Mouse (Mus musculus) midbrain, embryonic 14.5 days (tissue): ENCODE measurements around the gene 6430548M08Rik. TPM values are rescaled to one million over a fixed set of nuclear protein-coding genes. Genes with fewer than 3 reads are reported as not detected.

Experiments used
- ATAC-seq: fragments of 200-750 bp; cut with Nextera tagmentation; 2 replicates; pipeline ENCODE4 v1.8.0; 2017; ENCODE audit warnings: moderate number of reproducible peaks, moderate library complexity; ENCODE audit not compliant: low FRiP score, low TSS enrichment
- DNase-seq: peaks from one replicate; pipeline ENCODE4 v3.0.0-alpha.2; 2015
- H3K27ac ChIP-seq: fragments of 300-500 bp; sonication (generic); replicated peaks from 2 replicates; pipeline ENCODE4 v1.5.1; 2014; ENCODE audit warnings: mild to moderate bottlenecking, low read depth, low read length, moderate library complexity
- H3K27me3 ChIP-seq: fragments of 300-500 bp; sonication (generic); 2 replicates; pipeline ENCODE4 v1.6.1; 2014; ENCODE audit warnings: low read length, control low read depth, mixed read lengths; ENCODE audit not compliant: control insufficient read depth, insufficient read depth
- H3K36me3 ChIP-seq: fragments of 300-500 bp; sonication (generic); 2 replicates; pipeline ENCODE4 v1.6.1; 2014; ENCODE audit warnings: low read length, control low read depth; ENCODE audit not compliant: control insufficient read depth, insufficient read depth
- H3K4me1 ChIP-seq: fragments of 300-500 bp; sonication (generic); 2 replicates; pipeline ENCODE4 v1.6.1; 2014; ENCODE audit warnings: mild to moderate bottlenecking, antibody characterized with exemption, low read length, control low read depth; ENCODE audit not compliant: control insufficient read depth, insufficient read depth
- H3K4me2 ChIP-seq: fragments of 300-500 bp; sonication (generic); 2 replicates; pipeline ENCODE4 v1.6.1; 2014; ENCODE audit warnings: mild to moderate bottlenecking, low read length, moderate library complexity
- H3K4me3 ChIP-seq: fragments of 300-500 bp; sonication (generic); replicated peaks from 2 replicates; pipeline ENCODE4 v1.5.1; 2014; ENCODE audit warnings: low read depth, low read length
- H3K9ac ChIP-seq: fragments of 300-500 bp; sonication (generic); replicated peaks from 2 replicates; pipeline ENCODE4 v1.6.1; 2014; ENCODE audit warnings: mild to moderate bottlenecking, low read length, moderate library complexity
- H3K9me3 ChIP-seq: fragments of 300-500 bp; sonication (generic); 2 replicates; pipeline ENCODE4 v1.6.1; 2016; ENCODE audit warnings: low read length, control low read depth, mixed read lengths; ENCODE audit not compliant: control insufficient read depth
- WGBS: fragments of 180-500 bp; shearing (Covaris S2); extraction: QIAGEN DNeasy Blood & Tissue Kit; methylation state at CpG from one replicate; pipeline ENCODE4 v1.1.7; 2014; 5-methylcytosine and 5-hydroxymethylcytosine counted together
- polyA plus RNA-seq: library from polyadenylated mRNA; unstranded; fragments of >200 nt; fragmentation: Nextera tagmentation; extraction: Ambion mirVana; gene quantifications from 2 replicates; pipeline ENCODE4 v1.2.1, GENCODE M21; 2014

Gene 6430548M08Rik
- polyA plus RNA-seq, 1 experiment from 2014 or later, result 35.5 TPM

GRCm38 (mm10) chr8:120078080-120078479, 35.9 kb upstream of the 6430548M08Rik start:
- Histone ChIP-seq H3K4me3 (no peak overlapping the region), H3K27me3 (no peaks in the 10 kb centered on the region), H3K9me3 (no peaks in the 10 kb centered on the region), H3K4me2 (no peak overlapping the region), H3K36me3 (peaks cover 29% of the 10 kb centered on the region), H3K4me1 (no peaks in the 10 kb centered on the region), H3K27ac (no peak overlapping the region), H3K9ac (no peak overlapping the region)
- DNase-seq (peak; percentile 91), ATAC-seq (peak; percentile 27; the same call in 1 of the 2 replicates)
- WGBS, result 14% methylated on average over 10 of the region's 10 CpGs

DNA sequence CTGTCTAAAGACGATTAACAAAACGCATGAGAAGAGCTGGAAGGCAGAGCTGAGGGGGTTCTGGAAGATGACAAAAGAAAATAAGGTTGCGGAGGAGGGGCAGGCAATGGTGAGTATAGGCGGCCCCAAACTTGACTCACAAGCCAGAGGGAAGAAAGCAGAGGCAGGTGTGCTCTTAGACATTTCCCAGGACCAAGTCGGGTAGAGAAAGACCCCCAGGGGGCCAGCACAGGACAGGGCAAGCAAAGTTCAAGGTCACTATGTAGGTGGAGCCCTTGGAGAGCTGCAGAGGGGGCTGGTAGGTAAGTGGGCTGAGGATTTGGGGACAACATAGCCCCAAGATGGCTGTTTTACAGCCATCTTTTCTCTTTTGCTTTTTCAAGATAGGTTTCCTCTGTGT, 34.6 kb upstream of the 6430548M08Rik start:
- ATAC-seq (no peak), DNase-seq (no peak)
- H3K4me3 ChIP-seq, result no peak overlapping the region
- WGBS, result 58% methylated on average over 5 of the region's 5 CpGs
- no peak overlapping the region for H3K4me2 ChIP-seq
- no peaks in the 10 kb centered on the region for H3K27me3 ChIP-seq
- no peak overlapping the region for H3K27ac ChIP-seq
- peaks cover 37% of the 10 kb centered on the region for H3K36me3 ChIP-seq
- H3K9me3 ChIP-seq, result no peaks in the 10 kb centered on the region
- H3K9ac ChIP-seq, result no peak overlapping the region
- H3K4me1 ChIP-seq, result no peaks in the 10 kb centered on the region

- Histone ChIP-seq H3K4me1 (no peaks in the 10 kb centered on the region), H3K9me3 (no peaks in the 10 kb centered on the region), H3K36me3 (peaks cover 74% of the 10 kb centered on the region), H3K4me3 (no peak overlapping the region), H3K27me3 (no peaks in the 10 kb centered on the region), H3K9ac (no peak overlapping the region), H3K27ac (no peak overlapping the region), H3K4me2 (no peak overlapping the region)
- DNase-seq (no peak), ATAC-seq (no peak)
- WGBS, result 94% methylated on average over 8 of the region's 8 CpGs
Observed at GRCm38 (mm10) chr8:120083261-120083660, 30.7 kb upstream of the 6430548M08Rik start.

- no peak for ATAC-seq
- no peak for DNase-seq
- no peaks in the 10 kb centered on the region for H3K9me3 ChIP-seq
- no peak overlapping the region for H3K9ac ChIP-seq
- H3K27me3 ChIP-seq, result no peaks in the 10 kb centered on the region
- no peak overlapping the region for H3K4me2 ChIP-seq
- H3K4me1 ChIP-seq, result no peaks in the 10 kb centered on the region
- 92% methylated on average over 8 of the region's 8 CpGs for WGBS
- no peak overlapping the region for H3K4me3 ChIP-seq
- H3K27ac ChIP-seq, result no peak overlapping the region
- H3K36me3 ChIP-seq, result peaks cover 80% of the 10 kb centered on the region
Observed at GRCm38 (mm10) chr8:120084783-120085182, 29.2 kb upstream of the 6430548M08Rik start.

DNA sequence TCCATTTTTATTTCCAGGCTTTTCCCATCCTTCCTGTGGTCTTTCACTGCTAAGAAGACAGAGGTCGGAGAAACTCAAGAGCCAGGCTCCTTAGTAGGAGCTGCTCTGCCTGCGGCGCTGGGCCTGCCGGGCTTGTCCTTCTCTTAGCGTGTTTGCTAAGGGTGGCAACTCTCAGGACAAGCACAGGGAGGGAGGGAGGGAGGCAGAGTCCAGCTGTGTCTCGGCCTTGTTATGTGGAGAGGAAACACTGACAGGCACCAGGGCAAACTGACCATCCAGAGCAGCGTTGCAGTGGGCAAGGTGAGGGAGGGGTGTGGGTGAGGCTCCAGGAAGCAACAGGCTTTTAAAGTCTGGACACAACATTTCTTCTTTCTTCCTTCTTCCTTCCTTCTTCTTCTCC, 24.4 kb upstream of the 6430548M08Rik start:
- Histone ChIP-seq H3K4me1 (no peaks in the 10 kb centered on the region), H3K9me3 (no peaks in the 10 kb centered on the region), H3K4me3 (no peak overlapping the region), H3K4me2 (no peak overlapping the region), H3K9ac (no peak overlapping the region), H3K27me3 (no peaks in the 10 kb centered on the region), H3K27ac (no peak overlapping the region), H3K36me3 (peaks cover 71% of the 10 kb centered on the region)
- ATAC-seq (no peak), DNase-seq (no peak)
- WGBS, result 85% methylated on average over 7 of the region's 7 CpGs

GRCm38 (mm10) chr8:120091032-120091431, 22.9 kb upstream of the 6430548M08Rik start:
- no peaks in the 10 kb centered on the region for H3K27me3 ChIP-seq
- no peak for ATAC-seq
- H3K36me3 ChIP-seq, result peaks cover 56% of the 10 kb centered on the region

GRCm38 (mm10) chr8:120093103-120093502, 20.8 kb upstream of the 6430548M08Rik start:
- DNase-seq (no peak), ATAC-seq (no peak)
- Histone ChIP-seq H3K4me2 (no peak overlapping the region), H3K9ac (no peak overlapping the region), H3K4me1 (no peaks in the 10 kb centered on the region), H3K27ac (no peak overlapping the region), H3K4me3 (no peak overlapping the region), H3K9me3 (no peaks in the 10 kb centered on the region), H3K27me3 (no peaks in the 10 kb centered on the region), H3K36me3 (peaks cover 36% of the 10 kb centered on the region)
- WGBS, result 98% methylated on average over 3 of the region's 3 CpGs

More at GRCm38 (mm10) chr8:120091032-120091431, 22.9 kb upstream of the 6430548M08Rik start:
- Histone ChIP-seq H3K4me1 (no peaks in the 10 kb centered on the region), H3K4me2 (no peak overlapping the region), H3K9ac (no peak overlapping the region), H3K4me3 (no peak overlapping the region), H3K27ac (no peak overlapping the region), H3K9me3 (no peaks in the 10 kb centered on the region)
- WGBS, result 92% methylated on average over 3 of the region's 3 CpGs
- no peak for DNase-seq

DNA sequence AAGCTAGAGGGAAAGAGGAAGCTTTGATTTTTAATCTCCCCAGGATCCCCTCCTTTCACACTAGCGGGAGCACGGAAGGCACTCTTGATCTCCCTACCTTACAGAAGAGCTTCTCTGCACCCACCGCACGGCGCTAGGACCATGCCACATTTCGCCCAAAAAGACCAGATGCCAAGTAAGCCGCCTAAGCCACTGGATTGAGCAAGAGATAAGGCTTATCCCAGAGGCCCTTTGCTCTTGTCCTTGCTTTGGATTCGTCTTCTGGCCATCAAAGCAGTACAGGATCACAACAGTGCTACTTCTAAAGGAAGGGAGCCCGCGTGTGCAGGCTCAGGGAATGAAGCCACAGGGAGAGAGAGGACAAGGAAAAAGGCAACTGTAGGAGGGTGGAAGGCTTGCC, 19.2 kb upstream of the 6430548M08Rik start:
- ATAC-seq, result no peak
- Histone ChIP-seq H3K27ac (no peak overlapping the region), H3K9me3 (no peaks in the 10 kb centered on the region), H3K27me3 (no peaks in the 10 kb centered on the region), H3K4me1 (peaks cover 2% of the 10 kb centered on the region; the same call in 1 of the 2 replicates), H3K4me2 (no peak overlapping the region), H3K9ac (no peak overlapping the region), H3K36me3 (peaks cover 29% of the 10 kb centered on the region), H3K4me3 (no peak overlapping the region)
- no peak for DNase-seq
- WGBS, result 85% methylated on average over 10 of the region's 10 CpGs

- no peaks in the 10 kb centered on the region for H3K27me3 ChIP-seq
- H3K4me1 ChIP-seq, result peaks cover 10% of the 10 kb centered on the region
- H3K9ac ChIP-seq, result no peak overlapping the region
- no peak overlapping the region for H3K4me2 ChIP-seq
- no peak for DNase-seq
- no peak overlapping the region for H3K27ac ChIP-seq
- no peak overlapping the region for H3K4me3 ChIP-seq
- H3K9me3 ChIP-seq, result no peaks in the 10 kb centered on the region
- peaks cover 15% of the 10 kb centered on the region for H3K36me3 ChIP-seq
- no peak for ATAC-seq
- 81% methylated on average over 2 of the region's 2 CpGs for WGBS
Observed at GRCm38 (mm10) chr8:120096486-120096885, 17.5 kb upstream of the 6430548M08Rik start.
